Mouse (Mus musculus): Measurements from ENCODE around the gene Cyp39a1.

DNA sequence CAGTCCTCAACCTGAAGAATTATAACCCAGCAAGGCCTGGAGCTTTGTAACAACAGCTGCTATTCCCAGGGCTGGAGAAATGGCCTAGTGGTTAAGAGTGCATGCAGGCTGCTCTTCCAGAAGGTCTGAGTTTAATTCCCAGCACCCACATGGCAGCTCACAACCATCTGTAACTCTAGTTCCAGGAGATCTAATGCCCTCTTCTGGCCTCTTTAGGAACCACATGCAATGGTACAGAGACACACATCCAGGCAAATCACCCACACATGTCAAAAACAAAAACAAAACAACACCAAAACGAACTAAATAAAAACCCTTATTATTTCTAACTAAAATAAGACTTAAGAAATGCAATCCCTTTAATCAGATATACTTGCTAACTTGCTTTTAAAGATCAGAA is 26.4 kb upstream of the Cyp39a1 start:
- TF ChIP-seq MYOG (IDR thresholded peaks at IDR 0.05; ENCODE audit: control insufficient read depth in 1 of 3, insufficient read depth in 1 of 3, insufficient read length in 2 of 3, low read depth in 2 of 3) (no peak), POLR2A (IDR thresholded peaks at IDR 0.05; ENCODE audit: insufficient read length, low read depth) (no peak), POLR2AphosphoS2 (IDR thresholded peaks at IDR 0.05; ENCODE audit: insufficient read length, low read depth) (no peak), MAX (IDR thresholded peaks at IDR 0.05; ENCODE audit: low read depth) (no peak), MYOD1 (IDR thresholded peaks at IDR 0.05; ENCODE audit: control insufficient read depth in 1 of 3, insufficient read length in 2 of 3, low read depth in 2 of 3) (no peak), SRF (IDR thresholded peaks at IDR 0.05; ENCODE audit: control insufficient read depth, insufficient read length, low read depth) (no peak), TCF12 (IDR thresholded peaks at IDR 0.05; ENCODE audit: insufficient read depth, poor library complexity, severe bottlenecking) (no peak), E2F4 (IDR thresholded peaks at IDR 0.05; ENCODE audit: insufficient read depth) (no peak), TCF3 (IDR thresholded peaks at IDR 0.05; ENCODE audit: insufficient read length, low read depth) (no peak), CEBPB (IDR thresholded peaks at IDR 0.05; ENCODE audit: insufficient read depth, poor library complexity, severe bottlenecking) (no peak), USF1 (IDR thresholded peaks at IDR 0.05; ENCODE audit: low read depth) (no peak)
